Mouse (Mus musculus) intestine, embryonic 14.5 days (tissue): ENCODE measurements around the gene Olfr1388. TPM values are rescaled to one million over a fixed set of nuclear protein-coding genes. Genes with fewer than 3 reads are reported as not detected.
"Not testable (repeated sequence)": the region's sequence is repeated elsewhere in the genome, so short reads cannot be mapped to it uniquely, and the experiment has no call there.

Experiments used
- ATAC-seq: fragments of 200-750 bp; cut with Nextera tagmentation; replicated peaks from 2 replicates; pipeline ENCODE4 v1.8.0; 2017; ENCODE audit warnings: low read depth, moderate number of reproducible peaks, moderate TSS enrichment, moderate library complexity; ENCODE audit not compliant: low FRiP score, low TSS enrichment
- DNase-seq: peaks from one replicate; pipeline ENCODE4 v3.0.0-alpha.2; 2018; ENCODE audit warnings: low spot score
- H3K27ac ChIP-seq: fragments of 300-500 bp; sonication (generic); 2 replicates; pipeline ENCODE4 v1.5.1; 2014; ENCODE audit warnings: low read depth, mild to moderate bottlenecking, control low read depth
- H3K27me3 ChIP-seq: fragments of 300-500 bp; sonication (generic); replicated peaks from 2 replicates; pipeline ENCODE4 v1.6.1; 2014; ENCODE audit warnings: low read length, control low read depth; ENCODE audit not compliant: control insufficient read depth, insufficient read depth
- H3K36me3 ChIP-seq: fragments of 300-500 bp; sonication (generic); 2 replicates; pipeline ENCODE4 v1.6.1; 2014; ENCODE audit warnings: low read length, control low read depth; ENCODE audit not compliant: control insufficient read depth, insufficient read depth
- H3K4me1 ChIP-seq: fragments of 300-500 bp; sonication (generic); replicated peaks from 2 replicates; pipeline ENCODE4 v1.6.1; 2014; ENCODE audit warnings: low read length, control low read depth, mixed read lengths; ENCODE audit not compliant: control insufficient read depth, insufficient read depth
- H3K4me2 ChIP-seq: fragments of 300-500 bp; sonication (generic); 2 replicates; pipeline ENCODE4 v1.6.1; 2014; ENCODE audit warnings: low read length
- H3K4me3 ChIP-seq: fragments of 300-500 bp; sonication (generic); 2 replicates; pipeline ENCODE4 v1.5.1; 2014; ENCODE audit warnings: low read depth, low read length, control low read depth, mixed read lengths
- H3K9ac ChIP-seq: fragments of 300-500 bp; sonication (generic); 2 replicates; pipeline ENCODE4 v1.6.1; 2014; ENCODE audit warnings: mild to moderate bottlenecking, low read length
- H3K9me3 ChIP-seq: fragments of 300-500 bp; sonication (generic); 2 replicates; pipeline ENCODE4 v1.6.1; 2016; ENCODE audit warnings: low read length, control low read depth; ENCODE audit not compliant: control insufficient read depth
- WGBS: fragments of 180-500 bp; shearing (Covaris S2); extraction: QIAGEN DNeasy Blood & Tissue Kit; methylation state at CpG from one replicate; pipeline ENCODE4 v1.1.7; 2014; 5-methylcytosine and 5-hydroxymethylcytosine counted together
- polyA plus RNA-seq: library from polyadenylated mRNA; unstranded; fragments of >200 nt; fragmentation: Nextera tagmentation; extraction: Ambion mirVana; gene quantifications from 2 replicates; pipeline ENCODE4 v1.2.1, GENCODE M21; 2014

Gene Olfr1388
- polyA plus RNA-seq = 0.15 and 0.24 TPM in 2 replicates

GRCm38 (mm10) chr11:49436411-49436810 is at the start of gene Olfr1388:
TSS of gene Olfr1388 (plus strand) at chr11:49436624.
- H3K9me3 ChIP-seq = no peaks in the 10 kb centered on the region
- ATAC-seq (no peak), DNase-seq (no peak)
- no peak within 1 kb of the TSS for H3K9ac ChIP-seq
- H3K27ac ChIP-seq = no peak within 1 kb of the TSS
- H3K4me2 ChIP-seq = no peak within 1 kb of the TSS
- no peak within 1 kb of the TSS for H3K4me3 ChIP-seq
- H3K27me3 ChIP-seq = no peaks in the 10 kb centered on the region
- H3K4me1 ChIP-seq = no peaks in the 10 kb centered on the region
- H3K36me3 ChIP-seq = no peaks in the 10 kb centered on the region
- 67% methylated on average over 3 of the region's 3 CpGs for WGBS

GRCm38 (mm10) chr11:49392707-49393106 is 43.7 kb upstream of the Olfr1388 start:
- H3K27ac ChIP-seq, H3K4me1 ChIP-seq, H3K36me3 ChIP-seq, DNase-seq, H3K4me2 ChIP-seq, H3K27me3 ChIP-seq, ATAC-seq, H3K4me3 ChIP-seq, H3K9ac ChIP-seq, H3K9me3 ChIP-seq: not testable (repeated sequence)
- 77% methylated on average over 1 of the region's 1 CpGs for WGBS

GRCm38 (mm10) chr11:49406784-49407183 is 29.6 kb upstream of the Olfr1388 start:
- no peak for ATAC-seq
- WGBS = 76% methylated on average over 3 of the region's 3 CpGs

GRCm38 (mm10) chr11:49410540-49410939 is 25.9 kb upstream of the Olfr1388 start:
- Histone ChIP-seq H3K9ac (no peak overlapping the region), H3K27me3 (no peaks in the 10 kb centered on the region), H3K4me3 (no peak overlapping the region), H3K36me3 (no peaks in the 10 kb centered on the region), H3K4me1 (no peaks in the 10 kb centered on the region), H3K4me2 (no peak overlapping the region), H3K9me3 (no peaks in the 10 kb centered on the region), H3K27ac (no peak overlapping the region)
- 30% methylated on average over 1 of the region's 1 CpGs for WGBS
- DNase-seq (no peak), ATAC-seq (no peak)

More at GRCm38 (mm10) chr11:49406784-49407183, 29.6 kb upstream of the Olfr1388 start:
- no peak overlapping the region for H3K9ac ChIP-seq
- no peak for DNase-seq
- H3K4me1 ChIP-seq = no peaks in the 10 kb centered on the region
- no peaks in the 10 kb centered on the region for H3K27me3 ChIP-seq
- no peak overlapping the region for H3K4me2 ChIP-seq
- no peaks in the 10 kb centered on the region for H3K36me3 ChIP-seq
- H3K9me3 ChIP-seq = no peaks in the 10 kb centered on the region
- H3K27ac ChIP-seq = no peak overlapping the region
- H3K4me3 ChIP-seq = no peak overlapping the region

- no peak for ATAC-seq
- WGBS = 88% methylated on average over 2 of the region's 2 CpGs
These were observed 13.7 kb upstream of the Olfr1388 start, which contains the start of gene Olfr1389 for GRCm38 (mm10) chr11:49422767-49423166. TSS of gene Olfr1389 (plus strand) at chr11:49423067.

GRCm38 (mm10) chr11:49425257-49425927 is 11.0 kb upstream of the Olfr1388 start:
- H3K27me3 ChIP-seq = no peaks in the 10 kb centered on the region
- DNase-seq = no peak
- H3K27ac ChIP-seq = no peak overlapping the region
- H3K4me3 ChIP-seq = no peak overlapping the region
- no peak overlapping the region for H3K4me2 ChIP-seq
- H3K36me3 ChIP-seq = no peaks in the 10 kb centered on the region
- no peak overlapping the region for H3K9ac ChIP-seq
- ATAC-seq = no peak
- WGBS = 91% methylated on average over 1 of the region's 1 CpGs
- no peaks in the 10 kb centered on the region for H3K9me3 ChIP-seq
- H3K4me1 ChIP-seq = no peaks in the 10 kb centered on the region

More at GRCm38 (mm10) chr11:49422767-49423166, 13.7 kb upstream of the Olfr1388 start, which contains the start of gene Olfr1389:
- H3K9ac ChIP-seq = no peak within 1 kb of the TSS
- no peaks in the 10 kb centered on the region for H3K4me1 ChIP-seq
- no peak for DNase-seq
- H3K27me3 ChIP-seq = no peaks in the 10 kb centered on the region
- no peaks in the 10 kb centered on the region for H3K9me3 ChIP-seq
- H3K4me2 ChIP-seq = no peak within 1 kb of the TSS
- H3K27ac ChIP-seq = no peak within 1 kb of the TSS
- H3K4me3 ChIP-seq = no peak within 1 kb of the TSS
- H3K36me3 ChIP-seq = no peaks in the 10 kb centered on the region

GRCm38 (mm10) chr11:49429641-49430040 is 6.8 kb upstream of the Olfr1388 start:
- Histone ChIP-seq H3K9me3 (no peaks in the 10 kb centered on the region), H3K4me3 (no peak overlapping the region), H3K4me2 (no peak overlapping the region), H3K27me3 (no peaks in the 10 kb centered on the region), H3K27ac (no peak overlapping the region), H3K4me1 (no peaks in the 10 kb centered on the region), H3K9ac (no peak overlapping the region), H3K36me3 (no peaks in the 10 kb centered on the region)
- no peak for ATAC-seq
- WGBS = 88% methylated on average over 2 of the region's 2 CpGs
- DNase-seq = no peak

- Histone ChIP-seq H3K27me3 (no peaks in the 10 kb centered on the region), H3K9ac (no peak within 1 kb of the TSS), H3K27ac (no peak within 1 kb of the TSS), H3K4me2 (no peak within 1 kb of the TSS), H3K36me3 (no peaks in the 10 kb centered on the region), H3K4me1 (no peaks in the 10 kb centered on the region), H3K9me3 (no peaks in the 10 kb centered on the region), H3K4me3 (no peak within 1 kb of the TSS)
- WGBS = 75% methylated on average over 1 of the region's 1 CpGs
- ATAC-seq (no peak), DNase-seq (no peak)
These were observed 18.6 kb downstream of the Olfr1388 start, which contains the start of gene Olfr1387 for GRCm38 (mm10) chr11:49455043-49455442. TSS of gene Olfr1387 (plus strand) at chr11:49455343.

GRCm38 (mm10) chr11:49464746-49465145 is 28.3 kb downstream of the Olfr1388 start, which contains the start of gene Olfr1386:
TSS of gene Olfr1386 (plus strand) at chr11:49465046.
- H3K4me3 ChIP-seq, ATAC-seq, DNase-seq, H3K4me1 ChIP-seq, H3K9me3 ChIP-seq, H3K27ac ChIP-seq, H3K4me2 ChIP-seq, H3K36me3 ChIP-seq, H3K9ac ChIP-seq, H3K27me3 ChIP-seq: not testable (repeated sequence)
- WGBS = 71% methylated on average over 2 of the region's 3 CpGs
